Mouse (Mus musculus): ENCODE data around the gene T2.

The T2 gene

GRCm38 (mm10) chr17:8416865-8417264 lies 61.1 kb downstream of the T2 start:
- in situ Hi-C loops (cut with MboI, MseI): no loop called here

- in situ Hi-C loops (cut with MboI, MseI): no loop called here
These were observed 64.9 kb downstream of the T2 start for GRCm38 (mm10) chr17:8420739-8421138.

GRCm38 (mm10) chr17:8421517-8421916 lies 65.7 kb downstream of the T2 start:
- in situ Hi-C loops (cut with MboI, MseI): no loop called here

GRCm38 (mm10) chr17:8423283-8423682 lies 67.5 kb downstream of the T2 start:
- in situ Hi-C loops (cut with MboI, MseI): no loop called here

GRCm38 (mm10) chr17:8429436-8429835 lies 73.6 kb downstream of the T2 start:
- in situ Hi-C loops (cut with MboI, MseI): no loop called here

- in situ Hi-C loops (cut with MboI, MseI): no loop called here
These were observed 74.1 kb downstream of the T2 start for GRCm38 (mm10) chr17:8429896-8430295.

- in situ Hi-C loops (cut with MboI, MseI): no loop called here
These were observed 76.5 kb downstream of the T2 start for GRCm38 (mm10) chr17:8432179-8432800.

GRCm38 (mm10) chr17:8433121-8433977 lies 77.6 kb downstream of the T2 start:
- in situ Hi-C loops (cut with MboI, MseI): no loop called here

GRCm38 (mm10) chr17:8433978-8434960 lies 78.5 kb downstream of the T2 start, which contains the start of gene T:
Gene T, plus strand, starts transcription at chr17:8434423.
- in situ Hi-C loops (cut with MboI, MseI): no loop called here

- in situ Hi-C loops (cut with MboI, MseI): no loop called here
These were observed 80.4 kb downstream of the T2 start for GRCm38 (mm10) chr17:8436184-8436583.

GRCm38 (mm10) chr17:8444062-8444461 lies 88.3 kb downstream of the T2 start:
- in situ Hi-C loops (cut with MboI, MseI): no loop called here

- in situ Hi-C loops (cut with MboI, MseI): no loop called here
These were observed 91.9 kb downstream of the T2 start for GRCm38 (mm10) chr17:8447676-8448192.

GRCm38 (mm10) chr17:8448324-8448723 lies 92.5 kb downstream of the T2 start:
- in situ Hi-C loops (cut with MboI, MseI): no loop called here

GRCm38 (mm10) chr17:8455196-8455595 lies 99.4 kb downstream of the T2 start:
- in situ Hi-C loops (cut with MboI, MseI): no loop called here

- in situ Hi-C loops (cut with MboI, MseI): no loop called here
These were observed 99.8 kb downstream of the T2 start for GRCm38 (mm10) chr17:8455601-8456000.

- in situ Hi-C loops (cut with MboI, MseI): no loop called here
These were observed 101.2 kb downstream of the T2 start for GRCm38 (mm10) chr17:8456856-8457460.

- in situ Hi-C loops (cut with MboI, MseI): no loop called here
These were observed 105.8 kb downstream of the T2 start for GRCm38 (mm10) chr17:8461568-8461967.

GRCm38 (mm10) chr17:8463482-8464128 lies 107.8 kb downstream of the T2 start:
- in situ Hi-C loops (cut with MboI, MseI): no loop called here

GRCm38 (mm10) chr17:8467771-8468170 lies 112.0 kb downstream of the T2 start:
- in situ Hi-C loops (cut with MboI, MseI): loop anchor here (5.0 kb wide), 2 partner anchors 80 to 125 kb away; no protein-coding TSS in a partner anchor

- in situ Hi-C loops (cut with MboI, MseI): loop anchor here (5.0 kb wide), 2 partner anchors 82 to 123 kb away; no protein-coding TSS in a partner anchor
These were observed 113.0 kb downstream of the T2 start for GRCm38 (mm10) chr17:8468716-8469344.

Data from T-helper 1 cell (primary cell).